Mouse (Mus musculus) erythroid progenitor cell, adult 5-6 weeks (primary cell): ENCODE results near the gene 1700014D04Rik. TPM values are rescaled to one million over a fixed set of nuclear protein-coding genes. Genes with fewer than 3 reads are reported as not detected.
"Not testable (repeated sequence)": the region's sequence is repeated elsewhere in the genome, so short reads cannot be mapped to it uniquely, and the experiment has no call there.

Experiments used
- ATAC-seq: replicated peaks from 2 replicates; pipeline ENCODE4 v1.8.0; 2016; ENCODE audit warnings: moderate number of reproducible peaks, mild to moderate bottlenecking, moderate TSS enrichment, inconsistent platforms; ENCODE audit not compliant: poor library complexity, low FRiP score, severe bottlenecking
- total RNA-seq, 2 experiments: library from RNA; stranded (forward) in 1 of 2; stranded (reverse) in 1 of 2; fragments of 150-400 nt in 1 of 2; fragments of 186-747, 209-891 nt in 1 of 2; gene quantifications; 2 replicates each; pipeline versions ENCODE4 v1.2.3 to v1.2.4; 2015 to 2017; ENCODE audit warnings: low replicate concordance in 2 of 2

Gene 1700014D04Rik
- 2.9 and 3.2 TPM in 2 replicates for total RNA-seq (2015; ENCODE audit: low replicate concordance)
- total RNA-seq (2017; ENCODE audit: low replicate concordance), result 0.13 TPM in 1 of 2 replicates, not detected in the other

GRCm38 (mm10) chr13:59746711-59747110 lies at the start of gene 1700014D04Rik:
Gene 1700014D04Rik (minus strand): TSS chr13:59746752.
- no peak for ATAC-seq

DNA sequence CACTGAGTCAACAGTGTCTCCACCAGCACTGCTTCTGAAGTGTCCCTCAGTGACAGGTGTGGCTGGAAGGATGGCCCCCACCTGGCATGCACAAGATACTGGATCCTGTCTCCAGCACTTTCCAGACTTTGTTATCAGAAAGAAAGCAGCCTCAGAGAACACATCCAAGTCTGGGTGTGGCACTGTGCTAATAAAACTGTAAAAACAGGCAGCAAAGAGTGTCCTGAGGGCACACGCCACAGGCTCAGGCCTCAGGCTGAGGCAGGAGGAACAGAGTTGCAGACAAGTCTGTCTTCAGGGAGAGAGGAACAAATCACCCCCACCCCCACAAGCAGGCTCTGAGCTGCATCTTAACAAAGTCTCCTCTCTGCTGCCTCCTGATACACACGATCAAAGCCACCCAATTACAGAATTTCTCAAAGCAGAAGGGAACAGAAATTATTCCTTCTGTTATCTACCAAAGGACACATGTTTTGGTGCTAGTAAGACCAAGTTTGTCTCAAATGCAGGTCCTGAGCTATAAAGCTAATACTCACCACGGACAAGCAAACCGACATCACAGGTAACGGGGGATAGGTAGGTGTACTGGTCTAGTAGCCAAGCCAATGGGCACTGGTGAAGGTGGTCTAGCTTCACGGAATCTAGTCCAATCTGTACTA lies 49.4 kb upstream of the 1700014D04Rik start:
- ATAC-seq, result peak; percentile 90

DNA sequence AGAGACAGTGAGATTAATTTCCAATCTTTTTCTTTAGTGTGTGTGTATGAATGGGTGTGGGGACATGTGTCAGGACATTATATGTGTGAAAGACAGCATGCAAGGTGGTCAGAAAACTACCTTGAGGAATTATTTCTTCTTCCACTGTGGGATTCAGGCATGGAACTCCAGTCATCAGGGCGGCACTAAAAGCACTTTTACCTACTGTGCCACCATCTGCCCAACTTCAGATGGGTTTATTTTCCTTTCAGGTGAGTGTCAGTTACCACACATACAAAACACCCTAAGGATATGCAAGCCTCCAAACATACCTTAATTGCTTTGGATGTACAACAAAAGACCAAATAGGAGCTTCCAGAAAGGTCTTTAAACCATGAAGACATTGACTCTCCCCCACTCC lies 48.2 kb upstream of the 1700014D04Rik start:
- ATAC-seq, result no peak

DNA sequence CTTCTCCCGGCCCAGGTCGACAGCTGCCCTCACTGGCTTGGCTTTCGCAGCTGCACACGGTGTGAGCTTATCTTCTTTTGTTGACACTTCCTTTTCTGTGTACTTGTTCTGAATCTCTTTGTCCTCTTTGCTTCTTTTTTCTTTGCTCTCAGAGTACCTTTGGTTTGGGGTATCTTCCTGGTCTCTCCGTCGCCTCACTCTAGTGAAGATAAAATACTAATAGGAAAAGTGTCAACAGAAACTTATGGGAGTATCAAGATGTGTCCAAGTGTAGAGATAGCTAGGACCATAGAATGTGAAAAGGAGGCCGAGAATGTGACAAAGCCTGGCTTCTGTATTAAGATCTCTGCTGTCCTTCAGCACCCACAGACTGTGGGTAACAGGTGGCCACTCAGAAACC lies 35.6 kb upstream of the 1700014D04Rik start, which contains the start of gene Gm49354:
Gene Gm49354, minus strand, starts transcription at position 101 of the 400 bp plus-strand sequence.
- no peak for ATAC-seq

DNA sequence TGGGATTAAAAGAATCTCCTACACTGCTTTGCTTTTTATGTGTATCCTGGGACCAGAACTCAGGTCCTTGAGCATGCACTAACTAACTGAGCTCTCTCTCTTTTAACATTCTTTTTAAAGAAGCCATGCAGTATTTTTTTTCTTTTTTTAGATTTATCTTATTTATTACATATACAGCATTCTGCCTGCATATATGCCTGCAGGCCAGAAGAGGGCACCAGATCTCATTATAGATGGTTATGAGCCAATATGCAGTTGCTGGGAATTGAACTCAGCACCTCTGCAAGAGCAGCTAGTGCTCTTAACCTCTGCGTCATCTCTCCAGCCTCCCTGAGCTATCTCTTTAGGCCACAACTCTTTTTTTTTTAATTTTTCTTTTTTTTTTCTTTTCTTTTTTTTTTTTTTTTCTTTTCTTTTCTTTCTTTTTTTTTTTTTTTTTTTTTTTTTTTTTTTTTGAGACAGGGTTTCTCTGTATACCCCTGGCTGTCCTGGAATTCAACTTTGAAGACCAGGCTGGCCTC lies 33.3 kb upstream of the 1700014D04Rik start:
- not testable (repeated sequence) for ATAC-seq

DNA sequence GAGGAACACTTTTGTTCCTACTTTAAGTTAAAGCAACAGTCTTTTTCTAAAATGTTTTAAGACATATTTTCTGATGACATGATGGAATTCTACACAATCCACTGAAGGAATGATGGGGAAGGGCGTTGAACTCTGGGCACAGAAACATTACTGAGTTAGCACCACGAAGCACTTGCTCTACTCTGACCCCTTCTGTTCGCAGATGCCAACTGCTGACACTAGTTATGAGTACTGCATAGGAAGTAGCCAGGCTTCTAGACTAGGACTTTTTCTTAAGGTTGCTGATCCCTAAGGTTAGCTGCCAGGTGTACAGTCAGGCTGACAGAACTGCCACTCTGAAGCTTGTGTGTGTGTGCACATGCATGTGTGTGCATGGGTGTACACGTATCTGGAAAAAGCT lies 32.7 kb upstream of the 1700014D04Rik start:
- 0 out of 2 replicates have a peak, but pooled peaks have one; percentile 27 for ATAC-seq

GRCm38 (mm10) chr13:59775168-59775567 lies 28.6 kb upstream of the 1700014D04Rik start:
- no peak for ATAC-seq

GRCm38 (mm10) chr13:59771257-59771656 lies 24.7 kb upstream of the 1700014D04Rik start:
- peak; percentile 60 for ATAC-seq

DNA sequence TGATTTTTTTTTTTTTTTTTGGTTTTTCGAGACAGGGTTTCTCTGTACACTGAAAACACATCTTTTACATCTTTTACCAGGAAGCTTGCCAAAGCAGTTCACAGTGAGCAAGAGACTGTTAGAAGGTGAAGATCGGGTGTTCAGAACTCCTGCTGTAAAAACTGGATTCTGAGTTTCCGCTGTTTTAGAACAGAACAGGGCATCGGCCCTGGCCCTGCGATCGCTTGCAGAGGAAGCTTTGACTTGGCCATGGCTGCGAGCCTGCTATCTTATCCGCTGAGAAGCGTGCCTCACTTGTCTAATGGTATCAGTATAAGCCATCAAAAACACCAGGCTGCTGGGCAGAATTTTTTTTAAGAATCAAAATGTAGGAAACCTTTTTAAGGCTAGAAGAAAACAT lies 24.3 kb upstream of the 1700014D04Rik start:
- ATAC-seq, result peak; percentile 23

DNA sequence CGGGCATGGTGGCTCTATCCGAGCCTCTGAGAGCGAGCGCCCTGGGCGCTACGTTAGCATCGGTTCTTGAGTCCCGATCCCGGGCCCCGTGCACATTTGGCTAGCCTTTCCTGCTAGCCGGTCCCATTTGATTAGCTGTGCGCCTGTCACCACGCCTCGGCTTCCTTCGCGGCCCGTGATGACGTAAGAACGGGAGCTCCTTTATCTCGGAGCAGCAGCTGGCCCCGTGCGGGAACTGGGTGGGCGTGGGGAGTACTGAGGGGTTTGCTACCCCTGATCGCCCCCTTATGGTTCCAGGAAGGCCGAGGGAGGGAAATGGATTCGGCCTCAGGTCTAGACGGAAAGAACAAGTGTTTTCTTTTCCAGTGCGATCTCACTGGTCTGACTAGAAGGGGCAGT lies 23.6 kb upstream of the 1700014D04Rik start:
- peak; percentile 76 for ATAC-seq

GRCm38 (mm10) chr13:59769296-59770163 lies 23.0 kb upstream of the 1700014D04Rik start, which contains the start of gene Isca1:
Gene Isca1 (minus strand): TSS chr13:59769810.
- peak; percentile 84 for ATAC-seq

DNA sequence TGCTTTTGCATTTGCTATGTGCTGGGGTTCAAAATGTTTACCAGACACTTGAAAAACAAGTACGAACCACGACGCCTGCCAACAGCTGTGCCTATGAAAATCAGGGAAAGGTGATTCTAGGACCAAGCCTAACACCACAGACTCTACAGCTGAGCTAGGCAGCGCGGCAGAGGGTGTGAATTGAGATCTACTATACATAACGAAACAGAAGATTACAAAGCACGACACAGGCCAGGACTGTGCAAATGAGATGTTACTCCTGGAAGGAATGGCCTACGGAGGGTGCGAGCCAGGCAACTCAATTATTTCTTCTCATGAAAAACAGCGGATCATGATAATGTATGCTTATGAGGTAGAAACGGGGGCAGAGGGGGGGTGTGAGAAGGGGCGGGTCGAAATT lies 22.0 kb upstream of the 1700014D04Rik start:
- ATAC-seq, result no peak

- no peak for ATAC-seq
These were observed 20.4 kb upstream of the 1700014D04Rik start for GRCm38 (mm10) chr13:59766786-59767515.

- ATAC-seq, result peak; percentile 89
These were observed 16.2 kb upstream of the 1700014D04Rik start for GRCm38 (mm10) chr13:59762791-59763190.

DNA sequence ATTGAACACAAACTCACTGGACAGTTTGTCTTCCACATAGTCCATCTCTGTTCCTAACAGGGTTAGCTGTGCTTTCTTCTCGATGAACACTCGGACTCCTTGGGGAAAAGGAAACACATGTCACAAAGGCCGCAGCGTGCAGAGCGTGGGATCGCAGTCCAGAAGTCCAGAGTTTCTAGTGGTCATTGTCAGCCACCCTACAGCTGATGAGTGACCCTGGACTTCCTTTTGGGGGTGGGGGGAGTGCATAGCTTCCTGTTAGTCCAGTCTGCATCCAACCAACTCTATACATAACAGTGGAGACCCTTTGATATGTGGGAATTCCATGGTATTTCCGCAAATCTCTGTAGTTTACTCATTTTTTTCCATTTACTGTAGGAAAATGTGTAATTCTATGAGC lies 10.4 kb upstream of the 1700014D04Rik start:
- ATAC-seq, result no peak

DNA sequence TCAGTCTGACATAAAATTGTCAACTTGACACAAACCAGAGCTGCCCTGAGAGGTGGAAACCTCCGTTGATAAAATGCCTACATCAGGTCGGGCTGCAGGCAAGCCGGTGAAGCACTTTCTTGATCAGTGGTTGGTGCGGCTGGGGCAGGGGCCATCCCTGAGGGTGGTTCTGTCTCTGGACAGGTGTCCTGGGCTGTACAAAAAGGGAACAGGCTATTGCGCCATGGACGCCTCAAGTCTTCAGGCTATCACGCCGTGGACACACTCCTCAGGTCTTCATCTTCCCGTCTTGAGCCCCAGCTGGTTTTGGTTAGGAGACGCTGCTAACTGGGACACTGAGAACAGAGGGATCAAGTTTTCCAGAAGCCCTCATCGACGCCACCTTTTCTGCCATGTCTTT lies 3.8 kb upstream of the 1700014D04Rik start:
- no peak for ATAC-seq

DNA sequence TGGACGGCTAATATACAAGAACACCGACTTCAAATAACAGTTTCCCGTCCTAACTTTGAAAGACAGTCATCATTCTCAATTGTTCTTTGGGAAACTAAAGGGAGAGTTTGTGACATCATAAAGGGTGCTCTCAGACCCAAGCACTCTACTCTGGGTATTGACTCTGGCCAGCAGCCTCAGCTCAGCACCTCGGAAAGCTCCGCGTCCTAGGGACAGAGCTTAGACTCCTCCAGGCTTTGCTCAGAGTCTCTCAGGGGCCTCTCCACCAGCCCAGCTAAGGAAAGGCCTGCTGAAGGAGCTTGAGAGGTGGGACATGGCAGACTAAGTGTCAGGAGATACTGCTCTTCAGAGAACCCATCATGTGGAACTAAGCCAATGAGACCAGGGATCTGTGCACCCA lies 388 bp downstream of the 1700014D04Rik start:
- no peak for ATAC-seq

GRCm38 (mm10) chr13:59745462-59745861 lies 1.1 kb downstream of the 1700014D04Rik start:
- ATAC-seq, result no peak

DNA sequence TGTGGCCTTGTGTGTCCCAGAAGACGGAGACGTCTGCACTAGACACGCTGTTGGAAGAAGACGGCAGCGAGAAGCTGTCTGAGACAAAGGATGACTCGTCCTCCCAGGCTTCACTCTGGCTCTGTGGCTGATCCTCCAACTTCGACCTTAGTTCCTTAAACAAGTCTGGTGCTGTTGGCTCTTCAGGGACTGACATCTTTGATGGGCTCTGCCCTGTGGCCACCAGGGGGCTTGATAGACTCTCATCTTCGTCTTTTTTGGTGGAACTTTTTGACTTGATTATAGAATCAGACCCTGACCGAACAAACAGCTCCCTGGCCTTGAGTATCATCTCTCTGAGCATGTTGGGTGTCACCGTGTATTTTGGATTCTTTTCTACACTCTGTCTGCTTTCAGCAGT lies 4.9 kb downstream of the 1700014D04Rik start:
- no peak for ATAC-seq

- ATAC-seq, result no peak
These were observed 5.5 kb downstream of the 1700014D04Rik start for GRCm38 (mm10) chr13:59741096-59741495.
